Mouse (Mus musculus) G1E (cell line): Measurements from ENCODE around the gene Wscd1. TPM values are rescaled to one million over a fixed set of nuclear protein-coding genes. Genes with fewer than 3 reads are reported as not detected.

Source experiments
- ATAC-seq: 2 replicates; pipeline ENCODE4 v1.8.0; 2016; ENCODE audit warnings: mild to moderate bottlenecking; ENCODE audit not compliant: insufficient number of reproducible peaks, poor library complexity, low FRiP score, severe bottlenecking; ENCODE audit errors: extremely low read depth
- DNase-seq: peaks from one replicate; pipeline ENCODE4 v3.0.0; 2012; ENCODE audit warnings: low spot score
- H3K27me3 ChIP-seq: 2 replicates; pipeline ENCODE4 v1.6.1; 2012; ENCODE audit warnings: mild to moderate bottlenecking, low read length, inconsistent platforms; ENCODE audit not compliant: insufficient read depth
- H3K36me3 ChIP-seq: replicated peaks from 2 replicates; pipeline ENCODE3; 2012; ENCODE audit warnings: mild to moderate bottlenecking, inconsistent platforms
- H3K4me1 ChIP-seq: 2 replicates; pipeline ENCODE4 v1.6.1; 2012; ENCODE audit warnings: low read depth, low read length, inconsistent platforms, mixed read lengths; ENCODE audit not compliant: insufficient read depth
- H3K4me3 ChIP-seq: 2 replicates; pipeline ENCODE4 v1.5.1; 2012; ENCODE audit warnings: low read depth, mild to moderate bottlenecking, inconsistent platforms, low read length, moderate library complexity, mixed read lengths
- H3K9me3 ChIP-seq: replicated peaks from 2 replicates; pipeline ENCODE4 v1.6.1; 2012; ENCODE audit warnings: inconsistent platforms
- CTCF ChIP-seq: IDR thresholded peaks from 2 replicates; pipeline ENCODE4 v1.5.1; 2012; ENCODE audit warnings: low read depth, low read length, inconsistent platforms, mixed read lengths
- GATA1 ChIP-seq: IDR thresholded peaks from 2 replicates; pipeline ENCODE4 v1.6.1; 2012; ENCODE audit warnings: borderline replicate concordance, low read length, inconsistent platforms, mixed read lengths
- GATA2 ChIP-seq: IDR thresholded peaks from 2 replicates; pipeline ENCODE4 v1.6.1; 2012; ENCODE audit warnings: low read depth, low read length, inconsistent platforms, borderline replicate concordance
- POLR2AphosphoS5 ChIP-seq: IDR thresholded peaks from 2 replicates; pipeline ENCODE4 v1.6.1; 2012; ENCODE audit warnings: low read depth, low read length, inconsistent platforms; ENCODE audit not compliant: insufficient replicate concordance
- TAL1 ChIP-seq: conservative IDR thresholded peaks from 2 replicates; pipeline ENCODE4 v1.6.1; 2012; ENCODE audit warnings: low read depth, low read length, inconsistent platforms, mixed read lengths
- polyA plus RNA-seq: library from polyadenylated mRNA; stranded (reverse); fragments of >175 nt; gene quantifications from 2 replicates; pipeline ENCODE4 v1.2.3, GENCODE M21; 2012
- total RNA-seq, 2 experiments: library from RNA; stranded (forward) in 1 of 2; stranded (reverse) in 1 of 2; fragments of 200-1000 nt in 1 of 2; fragments of >200 nt in 1 of 2; fragmentation: Nextera tagmentation in 1 of 2; gene quantifications; 2 replicates each; pipeline ENCODE4 v1.2.3; 2014 to 2017

Gene Wscd1
- total and polyA plus RNA-seq, 3 experiments = 0.33 TPM; not detected in 2

DNA sequence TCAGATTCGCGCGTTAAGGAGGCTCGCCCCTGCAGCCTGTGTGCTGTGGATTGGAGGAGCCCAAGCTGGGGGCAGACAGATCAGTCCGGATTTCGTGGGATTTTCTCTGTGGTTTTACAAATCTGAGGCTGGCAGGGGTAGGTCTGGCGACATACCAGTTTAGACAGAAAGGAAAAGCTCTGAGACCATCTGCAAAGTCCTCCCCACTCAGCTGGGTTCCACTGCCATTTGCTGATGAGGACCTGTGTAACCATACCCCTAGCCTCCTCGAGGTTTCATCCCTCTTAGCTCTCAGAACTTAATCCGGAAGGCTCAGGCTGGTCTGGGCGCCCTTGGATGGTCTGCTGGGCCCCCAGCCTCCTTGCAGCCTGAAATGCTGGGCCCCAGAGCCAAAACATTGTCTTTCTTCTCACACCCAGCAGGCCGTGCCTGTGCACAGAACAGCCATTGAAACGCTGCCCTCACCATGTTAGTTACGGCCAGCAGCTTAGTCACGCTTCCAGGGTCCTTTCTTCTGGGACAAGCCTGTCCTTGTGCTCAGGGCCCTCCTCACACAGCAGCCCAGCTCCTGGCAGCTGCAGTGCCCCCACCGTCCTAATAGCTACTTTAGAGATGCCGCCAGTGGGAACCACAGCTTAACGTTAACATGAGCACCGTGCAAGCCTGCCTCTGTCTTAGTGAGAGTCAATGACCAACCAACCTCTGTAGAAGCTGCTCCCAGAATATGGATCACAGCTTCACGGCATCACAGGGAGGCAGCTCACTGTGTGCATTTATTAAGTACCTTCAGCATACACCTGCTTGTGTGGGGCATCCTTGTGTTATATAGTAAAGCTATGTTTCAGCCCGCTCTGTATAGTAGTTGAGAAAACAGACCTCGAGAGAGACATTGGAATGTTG is 8.7 kb downstream of the Wscd1 start:
- Histone ChIP-seq H3K27me3 (no peaks in the 10 kb centered on the region), H3K9me3 (peaks cover 81% of the 10 kb centered on the region), H3K4me3 (no peak overlapping the region), H3K36me3 (no peaks in the 10 kb centered on the region), H3K4me1 (no peaks in the 10 kb centered on the region)
- no peak for DNase-seq
- no peak for ATAC-seq
- no peak for TF ChIP-seq TAL1
- TF ChIP-seq GATA1 = no peak
- no peak for TF ChIP-seq GATA2
- no peak for TF ChIP-seq CTCF
- no peak for TF ChIP-seq POLR2AphosphoS5

- Histone ChIP-seq H3K36me3 (no peaks in the 10 kb centered on the region), H3K27me3 (no peaks in the 10 kb centered on the region), H3K4me1 (no peaks in the 10 kb centered on the region), H3K4me3 (no peak overlapping the region), H3K9me3 (peaks cover 83% of the 10 kb centered on the region)
- DNase-seq (no peak), ATAC-seq (no peak)
- TF ChIP-seq CTCF (no peak), TAL1 (no peak), GATA1 (no peak), GATA2 (no peak), POLR2AphosphoS5 (no peak)
These were observed 11.3 kb downstream of the Wscd1 start for GRCm38 (mm10) chr11:71760991-71761390.

DNA sequence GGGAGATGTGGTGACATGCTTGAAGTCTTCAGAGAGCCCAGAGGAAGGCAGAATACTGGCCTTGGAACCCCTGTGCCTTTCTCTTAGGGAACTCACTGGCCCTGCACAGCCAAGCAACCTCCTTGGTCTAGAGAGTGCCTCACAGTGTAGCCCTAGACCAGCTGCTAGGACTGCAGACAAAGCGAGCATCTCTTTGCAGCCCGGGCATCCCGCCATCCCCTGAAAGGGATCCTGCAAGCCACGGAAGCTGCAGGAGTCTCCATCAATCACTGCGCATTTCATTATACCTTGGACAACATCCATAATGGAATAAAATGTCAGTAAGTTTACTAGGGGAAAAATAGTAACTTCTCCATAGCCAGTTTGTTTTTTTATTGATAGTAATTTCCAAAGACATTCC is 13.4 kb downstream of the Wscd1 start:
- ATAC-seq = no peak

GRCm38 (mm10) chr11:71763651-71764275 is 14.0 kb downstream of the Wscd1 start:
- no peak for DNase-seq
- ATAC-seq = no peak
- Histone ChIP-seq H3K4me1 (no peaks in the 10 kb centered on the region), H3K9me3 (peaks cover 85% of the 10 kb centered on the region), H3K27me3 (no peaks in the 10 kb centered on the region), H3K36me3 (no peaks in the 10 kb centered on the region), H3K4me3 (no peak overlapping the region)
- no peak for TF ChIP-seq GATA1
- no peak for TF ChIP-seq GATA2
- no peak for TF ChIP-seq CTCF
- TF ChIP-seq TAL1 = no peak
- no peak for TF ChIP-seq POLR2AphosphoS5

More for the DNA sequence above, 13.4 kb downstream of the Wscd1 start:
- H3K9me3 ChIP-seq = peaks cover 86% of the 10 kb centered on the region
- no peaks in the 10 kb centered on the region for H3K27me3 ChIP-seq
- no peak overlapping the region for H3K4me3 ChIP-seq
- DNase-seq = no peak
- no peaks in the 10 kb centered on the region for H3K36me3 ChIP-seq
- H3K4me1 ChIP-seq = no peaks in the 10 kb centered on the region
- TF ChIP-seq POLR2AphosphoS5 = no peak
- no peak for TF ChIP-seq GATA1
- TF ChIP-seq CTCF = no peak

- Histone ChIP-seq H3K9me3 (peaks cover 83% of the 10 kb centered on the region), H3K4me3 (no peak overlapping the region), H3K36me3 (no peaks in the 10 kb centered on the region), H3K4me1 (no peaks in the 10 kb centered on the region), H3K27me3 (no peaks in the 10 kb centered on the region)
- TF ChIP-seq CTCF (no peak), GATA1 (no peak), GATA2 (no peak), POLR2AphosphoS5 (no peak)
- ATAC-seq (no peak), DNase-seq (no peak)
These were observed 15.0 kb downstream of the Wscd1 start for GRCm38 (mm10) chr11:71764743-71765142.

GRCm38 (mm10) chr11:71765335-71765734 is 15.6 kb downstream of the Wscd1 start:
- TF ChIP-seq GATA2 = no peak
- no peak for TF ChIP-seq POLR2AphosphoS5
- no peak for TF ChIP-seq TAL1
- TF ChIP-seq GATA1 = no peak
- no peak for TF ChIP-seq CTCF
- DNase-seq (no peak), ATAC-seq (no peak)
- Histone ChIP-seq H3K4me3 (no peak overlapping the region), H3K36me3 (no peaks in the 10 kb centered on the region), H3K9me3 (peaks cover 84% of the 10 kb centered on the region), H3K4me1 (no peaks in the 10 kb centered on the region), H3K27me3 (no peaks in the 10 kb centered on the region)
